Mouse (Mus musculus) stomach, embryonic 15.5 days (tissue): ENCODE measurements around the gene Coq6. TPM values are rescaled to one million over a fixed set of nuclear protein-coding genes. Genes with fewer than 3 reads are reported as not detected.
"Not testable (repeated sequence)": the region's sequence is repeated elsewhere in the genome, so short reads cannot be mapped to it uniquely, and the experiment has no call there.

Experiments
- ATAC-seq: fragments of 200-750 bp; cut with Nextera tagmentation; 2 replicates; pipeline ENCODE4 v1.8.0; 2017; ENCODE audit warnings: low read depth, moderate number of reproducible peaks, moderate TSS enrichment; ENCODE audit not compliant: insufficient read depth, low FRiP score
- H3K27ac ChIP-seq: fragments of 300-500 bp; sonication (generic); 2 replicates; pipeline ENCODE4 v1.5.1; 2015; ENCODE audit warnings: mild to moderate bottlenecking, inconsistent platforms
- H3K27me3 ChIP-seq: fragments of 300-500 bp; sonication (generic); replicated peaks from 2 replicates; pipeline ENCODE4 v1.6.1; 2015; ENCODE audit warnings: inconsistent platforms
- H3K36me3 ChIP-seq: fragments of 300-500 bp; sonication (generic); 2 replicates; pipeline ENCODE4 v1.6.1; 2015; ENCODE audit warnings: inconsistent platforms
- H3K4me1 ChIP-seq: fragments of 300-500 bp; sonication (generic); 2 replicates; pipeline ENCODE4 v1.6.1; 2015; ENCODE audit warnings: inconsistent platforms
- H3K4me2 ChIP-seq: fragments of 300-500 bp; sonication (generic); 2 replicates; pipeline ENCODE4 v1.6.1; 2015; ENCODE audit warnings: mild to moderate bottlenecking, inconsistent platforms
- H3K4me3 ChIP-seq: fragments of 300-500 bp; sonication (generic); replicated peaks from 2 replicates; pipeline ENCODE4 v1.5.1; 2015; ENCODE audit warnings: inconsistent platforms
- H3K9ac ChIP-seq: fragments of 300-500 bp; sonication (generic); 2 replicates; pipeline ENCODE4 v1.6.1; 2015; ENCODE audit warnings: inconsistent platforms
- H3K9me3 ChIP-seq: fragments of 300-500 bp; sonication (generic); 2 replicates; pipeline ENCODE4 v1.6.1; 2016; ENCODE audit warnings: inconsistent platforms
- WGBS: fragments of 180-500 bp; shearing (Covaris S2); methylation state at CpG from one replicate; pipeline ENCODE4 v1.1.7; 2015; 5-methylcytosine and 5-hydroxymethylcytosine counted together
- polyA plus RNA-seq: library from polyadenylated mRNA; unstranded; fragments of >200 nt; fragmentation: Nextera tagmentation; extraction: Ambion mirVana; gene quantifications from 2 replicates; pipeline ENCODE4 v1.2.1, GENCODE M21; 2015

Gene Coq6
- 42.0 and 42.8 TPM in 2 replicates for polyA plus RNA-seq

DNA sequence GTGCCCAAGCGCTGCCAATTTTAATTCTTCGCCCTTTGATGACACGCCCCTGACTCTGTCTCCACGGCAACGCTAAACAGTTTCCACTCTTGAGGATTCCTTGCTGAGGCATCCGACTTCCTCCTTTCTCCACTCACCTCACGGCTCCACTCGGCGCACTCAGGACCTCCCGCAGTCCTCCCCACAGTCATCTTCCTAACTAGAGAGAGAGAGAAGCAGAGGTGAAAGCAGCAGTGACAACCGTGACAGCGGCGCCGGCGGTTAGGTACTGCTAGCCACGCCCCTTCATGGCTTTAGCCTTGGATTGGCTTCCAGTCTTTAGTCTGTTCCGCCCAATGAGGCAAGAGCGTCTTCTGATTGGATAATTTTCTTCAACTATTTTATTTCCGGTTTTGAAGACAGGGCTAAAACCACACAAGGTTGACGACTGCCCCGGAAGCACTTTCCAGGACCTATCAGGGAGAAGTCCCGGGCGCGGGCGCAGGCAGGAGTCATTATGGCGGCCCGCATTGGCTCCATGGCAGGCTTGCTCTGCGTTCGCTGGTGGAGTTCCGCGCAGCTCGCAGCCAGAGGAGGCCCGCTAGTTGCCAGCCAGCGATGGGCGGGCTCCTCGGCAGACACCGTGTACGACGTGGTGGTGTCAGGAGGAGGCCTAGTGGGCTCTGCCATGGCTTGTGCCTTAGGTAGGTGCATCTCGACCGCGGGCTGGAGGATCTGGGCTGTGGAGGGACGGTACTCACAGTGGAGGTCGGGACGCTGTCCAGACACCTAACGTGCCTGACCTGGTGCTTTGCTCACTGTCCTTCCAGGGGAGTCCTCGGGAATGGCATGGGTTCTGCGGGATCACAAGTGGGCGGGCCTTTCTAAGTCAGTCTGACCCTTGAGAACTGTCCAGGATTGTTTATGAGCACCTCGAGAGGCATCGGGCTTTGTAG lies at the start of gene Coq6, which contains the start of gene Fam161b:
TSS of gene Coq6 (plus strand) at position 103 of the 935 bp plus-strand sequence.
TSS of gene Fam161b (minus strand) at position 279 of the 935 bp plus-strand sequence.
- Histone ChIP-seq H3K27ac (peak within 1 kb of the TSS; percentile 58), H3K9ac (peak within 1 kb of the TSS; percentile 82), H3K36me3 (peaks cover under 1% of the 10 kb centered on the region; the same call in 1 of the 2 replicates), H3K27me3 (no peaks in the 10 kb centered on the region), H3K4me3 (peak within 1 kb of the TSS; percentile 99), H3K4me1 (peaks cover 9% of the 10 kb centered on the region; the same call in 1 of the 2 replicates), H3K4me2 (peak within 1 kb of the TSS; percentile 78), H3K9me3 (no peaks in the 10 kb centered on the region)
- ATAC-seq = peak; percentile 98
- under 1% methylated on average over 51 of the region's 51 CpGs for WGBS

DNA sequence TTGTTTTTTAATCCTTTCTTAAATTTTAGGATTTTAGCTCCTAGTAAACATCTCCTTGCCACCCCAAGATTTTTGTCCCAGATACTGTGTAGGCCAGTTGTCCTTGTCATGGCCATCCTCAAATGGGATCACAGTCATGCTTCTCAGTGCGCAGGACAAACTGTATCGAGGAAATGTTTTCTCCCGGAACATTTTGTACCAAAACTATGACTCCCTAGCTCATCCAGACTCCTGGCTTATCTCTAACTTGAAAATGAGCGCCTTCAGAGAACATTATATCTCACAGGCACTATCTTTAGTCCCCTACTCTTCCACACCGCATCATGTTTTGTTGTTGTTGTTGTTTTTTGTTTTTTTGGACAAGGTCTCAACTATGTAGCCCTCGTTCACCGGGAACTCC lies 45.5 kb upstream of the Coq6 start:
- Histone ChIP-seq H3K36me3 (no peaks in the 10 kb centered on the region), H3K9me3 (no peaks in the 10 kb centered on the region), H3K4me2 (peak overlapping the region; percentile 67), H3K27ac (peak overlapping the region; percentile 98; the same call in 1 of the 2 replicates), H3K4me1 (peaks cover 12% of the 10 kb centered on the region), H3K9ac (no peak overlapping the region), H3K4me3 (peak overlapping the region; percentile 76), H3K27me3 (no peaks in the 10 kb centered on the region)
- 26% methylated on average over 7 of the region's 7 CpGs for WGBS
- no peak for ATAC-seq

DNA sequence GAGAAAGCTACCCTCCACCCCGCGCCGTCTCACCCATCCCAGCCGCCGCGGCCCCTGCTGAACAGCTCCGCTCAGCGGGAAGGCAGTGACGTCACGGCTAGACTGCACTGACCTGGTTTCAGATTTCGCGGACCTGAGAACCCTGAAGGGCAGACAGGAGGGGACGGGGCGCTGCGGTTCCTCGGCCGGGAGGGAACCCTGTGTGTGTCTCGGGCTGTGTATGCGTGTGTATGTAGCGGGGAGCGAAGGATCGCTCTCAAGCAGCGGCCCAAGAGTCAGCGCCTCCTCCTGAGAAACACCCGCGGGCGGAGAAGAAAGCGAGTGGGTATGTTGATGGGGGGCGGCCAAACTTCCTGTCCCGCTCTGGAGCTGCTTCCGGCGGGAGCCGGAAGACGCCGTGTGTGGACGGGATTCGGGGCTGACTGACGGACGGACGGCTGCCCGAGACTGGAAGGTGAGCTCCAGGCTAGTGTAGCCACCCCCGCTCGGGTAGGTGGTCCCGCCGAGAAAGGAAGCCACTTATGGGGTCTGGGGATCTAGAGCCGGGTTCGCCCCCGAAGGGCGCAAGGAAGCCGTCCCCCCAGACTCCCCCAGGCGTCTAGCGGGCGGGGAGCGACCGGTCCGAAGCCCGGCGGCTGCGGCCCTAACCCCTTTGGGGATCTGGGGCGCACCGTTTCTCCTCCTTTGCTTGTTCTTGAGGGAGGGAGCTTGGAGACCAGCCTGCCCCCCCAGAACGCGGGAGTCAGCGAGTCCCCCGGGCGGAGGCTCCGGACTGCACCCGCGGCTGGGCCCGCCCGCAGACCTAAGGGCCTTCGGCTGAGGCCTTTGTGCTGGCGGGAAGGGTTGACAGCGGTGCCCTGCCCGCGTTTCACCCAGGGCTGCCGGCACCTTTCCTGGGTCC lies 44.5 kb upstream of the Coq6 start, which contains the start of gene Zfp410:
TSS of gene Zfp410 (plus strand) at position 132 of the 901 bp plus-strand sequence.
- under 1% methylated on average over 76 of the region's 77 CpGs for WGBS
- H3K9ac ChIP-seq = peak within 1 kb of the TSS; percentile 93
- peak; percentile 95 for ATAC-seq

DNA sequence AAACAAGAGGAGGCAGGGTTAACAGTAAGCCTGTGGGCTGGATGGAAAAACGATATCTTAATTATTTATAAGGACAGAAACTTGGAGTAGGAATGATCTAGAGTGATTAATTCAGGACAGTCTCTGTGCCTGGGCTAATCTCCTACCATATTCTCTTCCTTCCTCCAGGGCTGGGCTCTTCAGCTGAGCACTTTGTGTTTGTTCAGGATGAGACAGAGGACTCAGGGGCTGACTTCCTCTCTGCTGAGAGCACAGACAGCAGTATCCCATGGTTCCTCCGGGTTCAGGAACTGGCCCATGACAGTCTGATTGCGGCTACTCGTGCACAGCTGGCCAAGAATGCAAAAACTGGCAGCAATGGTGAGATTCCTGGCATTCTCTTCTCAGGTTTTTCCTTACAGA lies 34.3 kb upstream of the Coq6 start:
- ATAC-seq = no peak
- Histone ChIP-seq H3K36me3 (peaks cover 27% of the 10 kb centered on the region), H3K9ac (no peak overlapping the region), H3K9me3 (no peaks in the 10 kb centered on the region), H3K27ac (no peak overlapping the region), H3K4me2 (no peak overlapping the region), H3K4me3 (no peak overlapping the region), H3K27me3 (no peaks in the 10 kb centered on the region), H3K4me1 (no peaks in the 10 kb centered on the region)
- whole genome bisulfite sequencing = 63% methylated on average over 4 of the region's 4 CpGs

More for the DNA sequence above, 44.5 kb upstream of the Coq6 start, which contains the start of gene Zfp410:
- H3K27ac ChIP-seq = peak within 1 kb of the TSS; percentile 98
- H3K4me1 ChIP-seq = peaks cover 15% of the 10 kb centered on the region
- no peaks in the 10 kb centered on the region for H3K27me3 ChIP-seq
- H3K36me3 ChIP-seq = no peaks in the 10 kb centered on the region
- no peaks in the 10 kb centered on the region for H3K9me3 ChIP-seq
- H3K4me2 ChIP-seq = peak within 1 kb of the TSS; percentile 67
- peak within 1 kb of the TSS; percentile 76 for H3K4me3 ChIP-seq

DNA sequence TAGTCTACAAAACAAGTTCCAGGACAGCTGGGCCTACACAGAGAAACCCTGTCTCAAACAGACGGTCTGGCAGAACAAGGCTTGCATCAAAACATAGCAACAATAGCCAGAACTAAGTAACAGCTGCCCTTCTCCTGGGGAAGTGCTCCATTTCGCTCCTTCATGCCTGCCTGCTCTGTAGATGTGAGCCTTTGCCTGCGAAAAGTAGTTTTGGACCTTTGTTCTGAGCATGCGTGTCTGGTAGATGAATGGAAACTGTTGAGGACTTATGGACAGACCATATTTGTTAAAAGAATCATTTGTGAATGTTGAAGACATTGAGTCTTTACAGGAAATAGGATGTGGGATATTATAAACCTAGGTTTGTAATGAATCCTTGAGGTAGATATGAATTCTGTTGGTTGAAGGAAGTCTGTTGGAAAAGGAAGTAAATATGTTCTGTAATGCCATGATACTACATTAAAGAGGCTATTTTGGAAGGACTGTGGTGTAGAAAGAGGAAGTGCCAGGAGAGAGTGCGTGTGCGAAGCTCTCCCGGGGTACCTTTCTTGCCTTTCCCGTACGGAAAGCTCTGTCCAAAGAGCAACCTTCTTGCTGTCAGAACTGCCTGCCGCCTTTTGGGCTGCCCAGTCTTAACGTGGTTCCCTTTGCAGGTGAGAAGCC lies 24.4 kb upstream of the Coq6 start:
- Histone ChIP-seq H3K27me3 (no peaks in the 10 kb centered on the region), H3K27ac (no peak overlapping the region), H3K4me1 (no peaks in the 10 kb centered on the region), H3K4me3 (no peak overlapping the region), H3K9me3 (no peaks in the 10 kb centered on the region), H3K9ac (no peak overlapping the region), H3K4me2 (no peak overlapping the region), H3K36me3 (peaks cover 52% of the 10 kb centered on the region)
- no peak for ATAC-seq
- 89% methylated on average over 11 of the region's 11 CpGs for WGBS

DNA sequence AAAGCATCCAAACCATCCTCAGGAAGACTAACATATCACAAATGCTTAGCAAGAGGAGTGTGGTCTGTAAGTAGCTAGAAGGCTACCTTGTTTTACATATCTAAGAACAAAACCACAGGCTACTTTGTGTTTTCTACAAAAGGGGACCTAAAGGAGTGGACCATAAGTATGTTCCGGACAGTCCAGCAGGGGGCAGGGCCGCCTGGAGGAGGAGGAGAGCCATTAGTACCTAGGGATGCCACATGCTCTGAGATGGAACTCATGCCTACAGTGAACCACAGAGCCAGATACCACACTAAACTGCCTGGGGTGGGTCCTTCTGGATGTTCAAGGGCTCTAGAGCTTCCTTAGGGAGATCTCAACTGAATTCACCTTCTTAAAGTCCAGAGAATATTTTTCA lies 14.3 kb upstream of the Coq6 start:
- ATAC-seq = peak; percentile 60; the same call in 1 of the 2 replicates
- H3K9ac ChIP-seq = no peak overlapping the region
- 44% methylated on average over 2 of the region's 2 CpGs for WGBS
- H3K36me3 ChIP-seq = peaks cover 20% of the 10 kb centered on the region
- no peaks in the 10 kb centered on the region for H3K4me1 ChIP-seq
- no peak overlapping the region for H3K4me3 ChIP-seq
- H3K27me3 ChIP-seq = no peaks in the 10 kb centered on the region
- H3K4me2 ChIP-seq = no peak overlapping the region
- H3K27ac ChIP-seq = no peak overlapping the region
- H3K9me3 ChIP-seq = no peaks in the 10 kb centered on the region

DNA sequence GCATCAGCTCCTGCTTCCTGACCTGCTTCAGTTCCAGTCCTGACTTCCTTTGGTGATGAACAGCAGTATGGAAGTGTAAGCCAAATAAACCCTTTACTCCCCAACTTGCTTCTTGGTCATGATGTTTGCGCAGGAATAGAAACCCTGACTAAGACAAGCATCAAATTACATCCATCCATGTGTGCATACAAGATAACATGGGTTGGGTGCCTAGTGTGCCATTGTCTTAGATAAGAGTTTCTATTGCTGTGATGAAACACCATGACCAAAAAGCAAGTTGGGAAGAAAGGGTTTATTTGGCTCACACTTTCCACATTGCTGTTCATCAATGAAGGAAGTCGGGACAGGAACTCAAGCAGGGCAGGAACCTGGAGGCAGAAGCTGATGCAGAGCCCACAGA lies 2.8 kb upstream of the Coq6 start:
- 71% methylated on average over 2 of the region's 2 CpGs for WGBS
- ATAC-seq = not testable (repeated sequence)

DNA sequence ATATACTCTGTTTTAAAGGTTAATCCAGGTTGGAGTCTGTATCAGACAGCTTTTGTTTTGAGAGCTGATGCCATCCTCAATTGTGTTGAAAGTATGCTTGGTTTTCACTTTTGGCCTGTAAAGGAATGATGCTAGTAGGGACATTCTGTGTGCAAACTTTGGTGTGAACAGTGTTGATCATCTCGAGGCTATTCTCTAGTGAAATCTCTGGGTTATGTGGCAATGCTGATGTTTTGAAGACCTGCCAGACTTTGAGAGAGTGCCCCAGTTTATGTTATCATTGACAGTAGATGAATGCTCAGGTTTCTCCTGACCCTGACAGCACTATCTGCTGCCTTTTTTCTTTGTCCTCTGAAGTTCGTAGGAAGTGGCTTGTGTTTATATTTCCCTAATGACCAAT lies 1.4 kb downstream of the Coq6 start:
- Histone ChIP-seq H3K27me3 (no peaks in the 10 kb centered on the region), H3K4me3 (peak overlapping the region; percentile 99; the same call in 1 of the 2 replicates), H3K9me3 (no peaks in the 10 kb centered on the region), H3K9ac (no peak overlapping the region), H3K4me1 (peaks cover 9% of the 10 kb centered on the region; the same call in 1 of the 2 replicates), H3K4me2 (peak overlapping the region; percentile 78), H3K36me3 (peaks cover 9% of the 10 kb centered on the region; the same call in 1 of the 2 replicates), H3K27ac (no peak overlapping the region)
- 34% methylated on average over 2 of the region's 2 CpGs for WGBS
- ATAC-seq = no peak

More for the DNA sequence above, 2.8 kb upstream of the Coq6 start:
- not testable (repeated sequence) for H3K27me3 ChIP-seq, H3K36me3 ChIP-seq, H3K27ac ChIP-seq, H3K9ac ChIP-seq, H3K4me1 ChIP-seq, H3K4me3 ChIP-seq, H3K4me2 ChIP-seq, H3K9me3 ChIP-seq

DNA sequence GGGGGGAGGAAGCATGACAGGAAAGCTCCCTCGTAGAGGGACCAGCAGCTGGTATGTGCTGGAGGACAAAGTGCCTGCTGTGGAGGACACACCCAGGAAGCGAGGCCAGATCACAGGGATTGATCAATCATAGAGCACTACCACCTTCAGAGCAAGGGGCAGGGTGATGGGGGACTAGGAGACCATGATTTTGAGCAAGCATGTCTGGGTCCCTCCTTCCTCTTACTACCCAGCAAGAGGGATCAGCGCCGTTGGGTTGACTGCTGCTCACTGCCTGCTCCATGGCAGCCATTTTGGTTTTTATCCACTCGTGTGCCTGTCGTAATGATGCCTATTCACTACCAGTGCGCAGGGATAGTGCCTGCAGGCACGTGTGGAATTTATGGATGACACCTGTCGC lies 2.8 kb downstream of the Coq6 start:
- H3K27ac ChIP-seq = no peak overlapping the region
- no peak overlapping the region for H3K4me3 ChIP-seq
- peaks cover 9% of the 10 kb centered on the region; the same call in 1 of the 2 replicates for H3K4me1 ChIP-seq
- no peak overlapping the region for H3K4me2 ChIP-seq
- peaks cover 17% of the 10 kb centered on the region; the same call in 1 of the 2 replicates for H3K36me3 ChIP-seq
- H3K9ac ChIP-seq = no peak overlapping the region
- no peaks in the 10 kb centered on the region for H3K27me3 ChIP-seq
- no peak for ATAC-seq
- WGBS = 81% methylated on average over 9 of the region's 9 CpGs
- no peaks in the 10 kb centered on the region for H3K9me3 ChIP-seq

DNA sequence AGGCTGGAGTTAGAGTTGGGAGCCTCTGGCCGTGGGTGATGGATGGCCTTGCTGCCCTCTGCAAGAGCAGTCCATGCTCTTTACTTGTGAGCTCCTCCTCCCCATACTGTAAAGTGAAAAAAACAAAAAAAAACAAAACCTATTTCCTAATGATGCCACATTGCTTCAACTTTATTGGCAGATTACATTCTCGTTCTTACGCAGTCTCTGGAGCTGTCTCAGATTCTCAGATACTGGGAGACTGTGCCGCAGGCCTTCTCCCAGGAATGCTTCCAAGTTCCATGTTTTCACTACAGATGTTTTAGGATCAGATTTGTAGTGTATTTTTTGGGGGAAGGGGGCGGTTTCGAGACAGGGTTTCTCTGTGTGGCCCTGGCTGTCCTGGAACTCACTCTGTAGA lies 3.7 kb downstream of the Coq6 start:
- Histone ChIP-seq H3K4me1 (peaks cover 9% of the 10 kb centered on the region; the same call in 1 of the 2 replicates), H3K4me2 (no peak overlapping the region), H3K27ac (no peak overlapping the region), H3K27me3 (no peaks in the 10 kb centered on the region), H3K9ac (no peak overlapping the region), H3K36me3 (peaks cover 21% of the 10 kb centered on the region), H3K4me3 (no peak overlapping the region), H3K9me3 (no peaks in the 10 kb centered on the region)
- 90% methylated on average over 6 of the region's 6 CpGs for WGBS
- ATAC-seq = no peak

DNA sequence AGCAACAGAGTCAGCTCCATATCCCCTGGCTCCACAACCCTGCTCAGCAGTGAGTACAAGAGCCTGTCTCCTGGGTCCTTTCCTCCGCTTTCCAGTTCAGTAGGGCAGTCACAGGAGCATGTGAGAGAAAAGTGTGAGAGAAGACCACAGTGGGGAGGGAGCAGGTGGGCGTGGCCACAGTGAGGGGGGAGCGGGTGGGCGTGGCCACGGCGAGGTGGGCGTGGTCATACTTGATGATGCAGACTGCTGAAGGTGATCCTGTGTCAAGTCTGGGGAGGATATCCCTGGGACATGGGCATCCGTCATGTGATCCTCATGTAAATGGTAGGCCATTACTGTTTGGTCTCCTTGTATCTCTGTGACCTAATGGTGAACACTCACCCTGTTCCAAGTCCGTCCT lies 5.5 kb downstream of the Coq6 start:
- peaks cover 39% of the 10 kb centered on the region for H3K36me3 ChIP-seq
- no peak for ATAC-seq
- H3K9me3 ChIP-seq = no peaks in the 10 kb centered on the region
- no peak overlapping the region for H3K4me3 ChIP-seq
- H3K4me1 ChIP-seq = peaks cover 6% of the 10 kb centered on the region; the same call in 1 of the 2 replicates
- H3K27ac ChIP-seq = no peak overlapping the region
- H3K4me2 ChIP-seq = no peak overlapping the region
- H3K27me3 ChIP-seq = no peaks in the 10 kb centered on the region
- H3K9ac ChIP-seq = no peak overlapping the region
- 65% methylated on average over 9 of the region's 9 CpGs for WGBS
